Mouse (Mus musculus) gastrocnemius, postnatal 25 days (tissue): ENCODE results near the gene Gm20831. TPM values are rescaled to one million over a fixed set of nuclear protein-coding genes. Genes with fewer than 3 reads are reported as not detected.
"Not testable (repeated sequence)": the region's sequence is repeated elsewhere in the genome, so short reads cannot be mapped to it uniquely, and the experiment has no call there.

Source experiments
- DNase-seq: peaks from one replicate; pipeline ENCODE4 v3.0.0; 2022
- long read RNA-seq, 2 experiments: library from polyadenylated mRNA; stranded (forward); transcript quantifications; one replicate each; pipeline ENCODE4 v2.0.0; 2021
- total RNA-seq, 2 experiments: library from RNA; stranded (reverse); gene quantifications; 1 replicate in 1 of 2; 2 replicates in 1 of 2; pipeline ENCODE4 v1.2.3; 2021

Gm20831 gene
- not detected for total RNA-seq
- long read RNA-seq, experiment 1: 0 reads
- long read RNA-seq, experiment 2: 0 reads

DNA sequence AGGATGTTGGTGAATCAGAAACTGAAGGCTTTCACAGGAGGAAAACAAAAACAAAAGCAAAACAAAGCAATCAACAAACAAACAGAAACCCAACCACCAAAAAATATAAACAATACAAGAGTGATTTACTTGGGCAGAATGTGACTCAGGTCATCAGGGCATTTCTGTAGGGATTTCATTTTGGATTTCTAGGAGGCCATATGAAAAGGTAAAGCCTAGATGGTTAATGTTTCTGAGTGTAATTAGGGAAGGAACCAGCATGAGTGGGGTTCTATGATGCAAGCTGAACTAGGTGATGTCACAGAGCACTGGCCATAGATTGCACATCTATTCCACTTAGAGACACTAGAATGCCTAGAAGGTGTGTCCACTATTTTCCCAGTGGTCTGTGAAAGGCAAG is at the start of gene Gm20831, which contains the start of gene Gm20772:
TSS of gene Gm20831 (plus strand) at position 301 of the 400 bp plus-strand sequence.
TSS of gene Gm20772 (plus strand) at position 301 of the 400 bp plus-strand sequence.
- DNase-seq: not testable (repeated sequence)

DNA sequence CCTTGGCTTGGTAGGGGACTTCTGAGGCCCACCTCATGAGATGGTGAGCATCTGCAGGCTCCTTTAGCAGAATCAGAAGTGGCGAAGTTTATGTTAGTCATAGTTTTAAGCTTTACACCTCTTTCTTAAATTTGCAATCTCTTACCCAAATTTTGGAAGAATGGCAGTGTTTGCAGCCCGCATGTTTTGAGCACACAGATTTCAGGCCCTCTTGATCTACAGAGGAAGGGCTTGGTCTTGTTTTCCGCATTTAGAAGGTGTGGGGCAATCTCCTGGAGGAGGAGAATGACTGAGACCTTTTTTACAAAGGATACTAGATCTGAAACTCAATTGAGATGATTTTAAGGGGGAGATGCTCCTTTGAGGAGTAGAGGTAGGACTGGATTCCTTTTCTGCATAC is 28.4 kb upstream of the Gm20831 start, which contains the start of gene Gm21904:
TSS of gene Gm21904 (minus strand) at position 101 of the 400 bp plus-strand sequence.
- DNase-seq: not testable (repeated sequence)

DNA sequence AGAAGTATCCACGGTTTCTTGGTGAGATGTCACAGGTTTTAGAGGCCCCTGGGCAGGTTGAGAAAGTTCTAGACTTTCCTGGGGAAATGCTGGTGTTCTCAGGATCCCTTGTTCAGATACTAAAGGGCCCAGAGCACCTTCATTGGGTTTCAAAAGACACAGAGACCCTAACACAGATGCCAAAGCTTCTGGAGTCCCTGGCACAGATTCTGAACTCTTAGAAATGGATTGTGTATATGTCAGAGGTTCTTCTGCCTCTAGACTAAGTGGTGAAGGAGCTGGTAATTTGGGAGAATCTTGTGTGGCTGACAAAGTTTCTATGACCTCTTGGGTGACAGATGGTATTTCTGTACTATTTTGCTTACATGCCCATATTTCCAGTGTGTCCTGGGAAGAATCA is 62.7 kb downstream of the Gm20831 start, which contains the start of gene Srsy:
TSS of gene Srsy (minus strand) at position 101 of the 400 bp plus-strand sequence.
- DNase-seq: not testable (repeated sequence)

Other genes with a start within 250 kb of the Gm20831 start
- gene Gm21904, start 28.5 kb upstream of the Gm20831 start, total RNA-seq: not detected
- gene Gm20772, start within 50 bp of the Gm20831 start, total RNA-seq: not detected
- gene Srsy, start 62.6 kb downstream of the Gm20831 start, total RNA-seq: not detected
- gene Gm21764, start 187.1 kb downstream of the Gm20831 start, total RNA-seq: not detected
- not detected for gene Ssty1, start 214.4 kb downstream of the Gm20831 start, total RNA-seq